Mouse (Mus musculus) E14TG2a.4 (cell line): Measurements from ENCODE around the gene Ifnar2.

Source experiments
- H3K27me3 ChIP-seq: 2 replicates; pipeline ENCODE4 v1.6.1; 2014; ENCODE audit warnings: low read length, control low read depth; ENCODE audit not compliant: insufficient read depth
- H3K36me3 ChIP-seq: 2 replicates; pipeline ENCODE4 v1.6.1; 2014; ENCODE audit warnings: low read length, control low read depth; ENCODE audit not compliant: insufficient read depth
- H3K4me1 ChIP-seq: replicated peaks from 2 replicates; pipeline ENCODE4 v1.6.1; 2014; ENCODE audit warnings: low read depth, low read length, control low read depth
- H3K4me3 ChIP-seq: replicated peaks from 2 replicates; pipeline ENCODE4 v1.5.1; 2014; ENCODE audit warnings: mild to moderate bottlenecking, low read length
- H3K9me3 ChIP-seq: 2 replicates; pipeline ENCODE4 v1.6.1; 2014; ENCODE audit warnings: low read length, control low read depth
- CTCF ChIP-seq: conservative IDR thresholded peaks from 2 replicates; pipeline ENCODE4 v1.5.1; 2014; ENCODE audit warnings: low read length
- NANOG ChIP-seq: IDR thresholded peaks from 2 replicates; pipeline ENCODE4 v1.6.1; 2014; ENCODE audit warnings: borderline replicate concordance, low read length, mixed read lengths
- POU5F1 ChIP-seq: IDR thresholded peaks from 2 replicates; pipeline ENCODE4 v1.6.1; 2014; ENCODE audit warnings: low read length, borderline replicate concordance

Ifnar2 gene

GRCm38 (mm10) chr16:91337480-91337879, 35.1 kb upstream of the Ifnar2 start:
- H3K27me3 ChIP-seq = peaks cover 4% of the 10 kb centered on the region; the same call in 1 of the 2 replicates
- no peak overlapping the region for H3K4me3 ChIP-seq
- TF ChIP-seq NANOG (no peak), CTCF (no peak), POU5F1 (no peak)
- H3K36me3 ChIP-seq = no peaks in the 10 kb centered on the region
- peaks cover 42% of the 10 kb centered on the region for H3K4me1 ChIP-seq
- no peaks in the 10 kb centered on the region for H3K9me3 ChIP-seq

GRCm38 (mm10) chr16:91346491-91346890, 26.1 kb upstream of the Ifnar2 start:
- no peak overlapping the region for H3K4me3 ChIP-seq
- TF ChIP-seq CTCF (no peak), NANOG (no peak), POU5F1 (no peak)
- no peaks in the 10 kb centered on the region for H3K9me3 ChIP-seq
- peaks cover 14% of the 10 kb centered on the region for H3K4me1 ChIP-seq
- H3K36me3 ChIP-seq = no peaks in the 10 kb centered on the region
- peaks cover 23% of the 10 kb centered on the region for H3K27me3 ChIP-seq

GRCm38 (mm10) chr16:91347491-91348263, 24.9 kb upstream of the Ifnar2 start:
- H3K9me3 ChIP-seq = no peaks in the 10 kb centered on the region
- peaks cover 28% of the 10 kb centered on the region for H3K27me3 ChIP-seq
- H3K4me3 ChIP-seq = no peak overlapping the region
- peaks cover 14% of the 10 kb centered on the region for H3K4me1 ChIP-seq
- H3K36me3 ChIP-seq = no peaks in the 10 kb centered on the region
- no peak for TF ChIP-seq NANOG
- no peak for TF ChIP-seq POU5F1
- no peak for TF ChIP-seq CTCF

- Histone ChIP-seq H3K27me3 (peaks cover 34% of the 10 kb centered on the region), H3K9me3 (no peaks in the 10 kb centered on the region), H3K4me3 (no peak overlapping the region), H3K36me3 (no peaks in the 10 kb centered on the region), H3K4me1 (peaks cover 14% of the 10 kb centered on the region)
- TF ChIP-seq NANOG = no peak
- TF ChIP-seq CTCF = no peak
- no peak for TF ChIP-seq POU5F1
Measured at GRCm38 (mm10) chr16:91348264-91348565, 24.4 kb upstream of the Ifnar2 start.

- peaks cover 37% of the 10 kb centered on the region for H3K27me3 ChIP-seq
- no peaks in the 10 kb centered on the region for H3K9me3 ChIP-seq
- no peak for TF ChIP-seq NANOG
- TF ChIP-seq CTCF = no peak
- TF ChIP-seq POU5F1 = no peak
- H3K4me1 ChIP-seq = peaks cover 14% of the 10 kb centered on the region
- no peaks in the 10 kb centered on the region for H3K36me3 ChIP-seq
- no peak overlapping the region for H3K4me3 ChIP-seq
Measured at GRCm38 (mm10) chr16:91348588-91349330, 23.8 kb upstream of the Ifnar2 start.

- TF ChIP-seq NANOG (no peak), CTCF (peak; percentile 60), POU5F1 (no peak)
- Histone ChIP-seq H3K4me3 (no peak overlapping the region), H3K27me3 (peaks cover 33% of the 10 kb centered on the region), H3K36me3 (no peaks in the 10 kb centered on the region), H3K9me3 (no peaks in the 10 kb centered on the region), H3K4me1 (peaks cover 11% of the 10 kb centered on the region)
Measured at GRCm38 (mm10) chr16:91352084-91352562, 20.5 kb upstream of the Ifnar2 start.

- no peaks in the 10 kb centered on the region for H3K9me3 ChIP-seq
- peaks cover 32% of the 10 kb centered on the region for H3K27me3 ChIP-seq
- TF ChIP-seq CTCF (no peak), NANOG (no peak), POU5F1 (no peak)
- H3K4me3 ChIP-seq = no peak overlapping the region
- H3K36me3 ChIP-seq = no peaks in the 10 kb centered on the region
- peaks cover 10% of the 10 kb centered on the region for H3K4me1 ChIP-seq
Measured at GRCm38 (mm10) chr16:91352749-91353148, 19.8 kb upstream of the Ifnar2 start.

- H3K4me1 ChIP-seq = peaks cover 5% of the 10 kb centered on the region; the same call in 1 of the 2 replicates
- TF ChIP-seq NANOG = no peak
- TF ChIP-seq CTCF = no peak
- TF ChIP-seq POU5F1 = no peak
Measured at GRCm38 (mm10) chr16:91353177-91353576, 19.4 kb upstream of the Ifnar2 start.

More at GRCm38 (mm10) chr16:91353177-91353576, 19.4 kb upstream of the Ifnar2 start:
- H3K36me3 ChIP-seq = no peaks in the 10 kb centered on the region
- no peak overlapping the region for H3K4me3 ChIP-seq
- peaks cover 28% of the 10 kb centered on the region for H3K27me3 ChIP-seq
- no peaks in the 10 kb centered on the region for H3K9me3 ChIP-seq
